Mouse (Mus musculus): ENCODE measurements around the gene Gm4498.
"Not testable (repeated sequence)": the region's sequence is repeated elsewhere in the genome, so short reads cannot be mapped to it uniquely, and the experiment has no call there.

Gene Gm4498

GRCm38 (mm10) chr7:20233728-20234127 lies at the start of gene Gm4498:
Gene Gm4498, minus strand, starts transcription at chr7:20233828.
- in situ Hi-C loops (cut with MboI; ENCODE audit: low pct_unique_long_range_greater_than_20kb in 1 of 2, low sequenced_read_pairs in 2 of 2, unreplicated experiment in 1 of 2): not testable (repeated sequence)

DNA sequence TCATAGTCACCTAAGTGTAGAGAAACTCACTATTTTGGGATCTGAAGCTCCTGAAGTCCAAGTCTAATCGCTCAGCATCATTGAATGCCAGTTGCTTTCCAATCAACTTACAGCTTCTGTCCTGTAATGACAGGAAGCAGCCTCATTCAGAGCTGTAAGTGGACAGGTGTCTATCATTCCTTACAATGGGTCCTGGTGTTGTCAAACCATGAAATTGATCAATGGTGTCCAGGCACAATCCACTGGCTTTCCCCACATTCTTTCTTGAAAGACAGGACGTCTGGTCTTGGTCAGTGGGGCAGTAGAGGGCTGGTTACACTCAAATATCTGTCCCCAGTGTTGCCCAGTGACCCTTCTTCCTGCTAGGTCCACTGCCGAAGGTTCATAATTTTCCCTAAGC lies 29.1 kb upstream of the Gm4498 start, which contains the start of gene Gm5890:
TSS of gene Gm5890 (minus strand) at position 101 of the 400 bp plus-strand sequence.
- in situ Hi-C loops (cut with MboI; ENCODE audit: low pct_unique_long_range_greater_than_20kb in 1 of 2, low sequenced_read_pairs in 2 of 2, unreplicated experiment in 1 of 2): not testable (repeated sequence)

DNA sequence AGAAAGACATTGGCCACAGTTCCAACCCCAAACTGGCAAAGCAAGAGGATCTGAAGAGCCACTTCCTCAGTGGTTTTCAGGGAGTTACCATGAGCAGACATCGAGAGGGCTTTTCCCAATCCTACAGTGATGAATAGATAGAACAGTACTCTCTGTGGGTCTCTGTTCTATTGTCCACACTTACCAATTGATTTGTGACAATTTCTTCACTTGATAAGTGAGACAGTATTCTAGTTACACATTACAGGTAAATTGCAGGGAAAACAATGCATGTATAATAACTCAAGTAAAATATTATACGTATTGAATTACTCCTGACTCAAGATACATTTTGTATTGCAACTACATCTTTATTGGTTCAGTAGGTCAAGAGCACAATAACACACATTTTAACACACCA lies 28.1 kb downstream of the Gm4498 start, which contains the start of gene Gm6164:
TSS of gene Gm6164 (minus strand) at position 101 of the 400 bp plus-strand sequence.
- in situ Hi-C loops (cut with MboI; ENCODE audit: low pct_unique_long_range_greater_than_20kb in 1 of 2, low sequenced_read_pairs in 2 of 2, unreplicated experiment in 1 of 2): not testable (repeated sequence)

DNA sequence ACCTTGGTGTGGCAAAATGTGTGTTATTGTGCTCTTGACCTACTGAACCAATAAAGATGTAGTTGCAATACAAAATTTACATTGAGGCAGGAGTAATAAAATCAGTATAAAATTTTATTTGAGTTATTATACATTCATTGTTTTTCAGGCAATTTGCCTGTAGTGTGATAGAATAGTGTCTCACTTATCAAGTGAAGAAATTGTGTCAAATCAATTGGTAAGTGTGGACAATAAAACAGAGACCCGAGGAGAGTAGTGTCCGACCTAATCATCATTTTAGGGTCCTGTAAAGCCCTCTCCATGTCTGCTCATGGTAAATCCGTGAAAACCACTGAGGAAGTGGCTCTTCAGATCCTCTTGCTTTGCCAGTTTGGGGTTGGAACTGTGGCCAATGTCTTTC lies 40.2 kb downstream of the Gm4498 start, which contains the start of gene Vmn1r95:
TSS of gene Vmn1r95 (plus strand) at position 301 of the 400 bp plus-strand sequence.
- in situ Hi-C loops (cut with MboI; ENCODE audit: low pct_unique_long_range_greater_than_20kb in 1 of 2, low sequenced_read_pairs in 2 of 2, unreplicated experiment in 1 of 2): not testable (repeated sequence)
